Mouse (Mus musculus) myocyte (in vitro differentiated cells): ENCODE results near the gene Hcn2.

ENCODE experiments used
- E2F4 ChIP-seq: IDR thresholded peaks from one replicate; pipeline ENCODE4 v1.6.1; 2011; ENCODE audit warnings: mild to moderate bottlenecking, control low read depth, moderate library complexity; ENCODE audit not compliant: insufficient read depth
- MAX ChIP-seq: IDR thresholded peaks from one replicate; pipeline ENCODE4 v1.6.1; 2011; ENCODE audit warnings: low read depth, mild to moderate bottlenecking, control low read depth
- MYOG ChIP-seq, 3 experiments: IDR thresholded peaks; one replicate each; pipeline ENCODE4 v1.6.1; 2011; ENCODE audit warnings: control low read depth in 2 of 3, low read depth in 2 of 3, mild to moderate bottlenecking in 2 of 3; ENCODE audit not compliant: insufficient read length in 2 of 3, control insufficient read depth in 1 of 3, insufficient read depth in 1 of 3
- POLR2A ChIP-seq: IDR thresholded peaks from one replicate; pipeline ENCODE4 v1.6.1; 2011; ENCODE audit warnings: low read depth, mild to moderate bottlenecking, control low read depth, moderate library complexity; ENCODE audit not compliant: insufficient read length

- TF ChIP-seq POLR2A: no peak
- no peak for TF ChIP-seq MAX
- TF ChIP-seq MYOG (IDR thresholded peaks at IDR 0.05; ENCODE audit: control insufficient read depth in 1 of 3, insufficient read depth in 1 of 3, insufficient read length in 2 of 3, low read depth in 2 of 3): no peak
- TF ChIP-seq E2F4: no peak
Observed at GRCm38 (mm10) chr10:79688720-79689119, 27.7 kb upstream of the Hcn2 start, which contains the start of gene Gzmm.
